Mouse (Mus musculus): ENCODE results near the gene Rab44.

- TF ChIP-seq CTCF (IDR thresholded peaks at IDR 0.05; ENCODE audit: low read depth) (no peak), EP300 (IDR thresholded peaks at IDR 0.05; ENCODE audit: low read depth) (no peak)
These were observed 81.6 kb downstream of the Rab44 start for GRCm38 (mm10) chr17:29195579-29195978.
